12 mouse cellular contexts compared by ENCODE assay signal in the genomic region with DNA sequence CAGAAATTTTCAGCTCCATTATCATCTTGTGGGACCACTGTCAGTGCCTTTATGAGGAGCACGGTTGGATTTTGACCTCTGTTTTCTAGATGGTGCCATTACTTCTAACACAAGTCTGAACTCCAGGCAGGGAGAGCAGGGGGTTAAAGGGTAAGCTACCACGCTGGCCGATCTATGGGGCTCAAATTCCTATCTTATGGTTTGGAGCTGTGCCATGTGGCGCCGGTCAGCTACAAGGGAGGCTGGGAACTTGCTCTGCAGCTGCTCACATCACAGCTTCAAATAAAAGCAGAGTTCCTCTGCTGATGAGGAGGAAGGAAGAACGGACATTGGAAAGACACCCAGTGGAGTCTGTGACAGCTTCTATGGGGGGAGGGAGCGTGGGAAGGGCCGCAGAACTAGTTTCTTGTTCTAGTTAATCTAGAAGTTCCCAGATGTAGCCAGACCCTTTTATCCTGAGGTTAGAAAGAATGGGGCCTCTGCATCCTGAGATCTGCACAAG. TPM values are rescaled to one million over a fixed set of nuclear protein-coding genes. Genes with fewer than 3 reads are reported as not detected.
DNase-seq lines count a peak whose midpoint lies in the region; ATAC-seq lines count a peak whose summit lies in the region.
"Had no signal": no experiment of that assay in that cellular context is flagged by ENCODE, and none has a peak within 500 bp of the region (broad histone marks: within the 10 kb centered on the region; RNA-seq: fewer than 3 reads in every experiment).

No protein-coding gene starts in this region.

- H3K4me3 ChIP-seq in hindbrain, embryonic 11.5 days (ENCODE audit: low read depth, low read length) = no peak overlapping the region
- no peak overlapping the region for H3K4me3 ChIP-seq in hindbrain, embryonic 14.5 days (replicated peaks; ENCODE audit: low read length)
- H3K4me3 ChIP-seq in neural tube, embryonic 11.5 days (ENCODE audit: low read depth, low read length) = no peak overlapping the region
- H3K4me3 ChIP-seq in neural tube, embryonic 15.5 days (replicated peaks) = no peak overlapping the region
- no peak overlapping the region for H3K4me3 ChIP-seq in embryonic facial prominence, embryonic 15.5 days (replicated peaks)
- no peak overlapping the region for H3K4me3 ChIP-seq in stomach, embryonic 15.5 days (replicated peaks)
- H3K4me3 ChIP-seq: liver, embryonic 13.5 days had no signal

- H3K27ac ChIP-seq in hindbrain, embryonic 11.5 days (ENCODE audit: low read depth, low read length) = peak overlapping the region; percentile 4; the same call in 1 of the 2 replicates
- no peak overlapping the region for H3K27ac ChIP-seq in hindbrain, embryonic 14.5 days
- H3K27ac ChIP-seq in neural tube, embryonic 11.5 days (ENCODE audit: low read depth, low read length) = peak overlapping the region; percentile 44; the same call in 1 of the 2 replicates
- no peak overlapping the region; the same call in 1 of the 2 replicates for H3K27ac ChIP-seq in neural tube, embryonic 15.5 days (replicated peaks)
- peak overlapping the region; percentile 89 for H3K27ac ChIP-seq in embryonic facial prominence, embryonic 15.5 days (replicated peaks)
- peak overlapping the region; percentile 77 for H3K27ac ChIP-seq in stomach, embryonic 15.5 days

- no peak for ATAC-seq in hindbrain, embryonic 11.5 days (ENCODE audit: low FRiP score)
- no peak for ATAC-seq in hindbrain, embryonic 14.5 days (ENCODE audit: low FRiP score)
- ATAC-seq in neural tube, embryonic 11.5 days (ENCODE audit: insufficient read depth, low FRiP score, low TSS enrichment) = no peak
- ATAC-seq in neural tube, embryonic 15.5 days (ENCODE audit: low FRiP score) = no peak
- no peak for ATAC-seq in embryonic facial prominence, embryonic 15.5 days (ENCODE audit: insufficient number of reproducible peaks, low FRiP score, low TSS enrichment, low read depth)
- ATAC-seq in stomach, embryonic 15.5 days (ENCODE audit: insufficient read depth, low FRiP score, low read depth) = no peak
- ATAC-seq: activated CD4-positive, CD25-positive, alpha-beta regulatory T cell, adult 4 months had no signal

- no peaks in the 10 kb centered on the region for H3K27me3 ChIP-seq in hindbrain, embryonic 11.5 days (ENCODE audit: control insufficient read depth, insufficient read depth, low read length)
- H3K27me3 ChIP-seq in hindbrain, embryonic 14.5 days (ENCODE audit: control insufficient read depth, insufficient read depth, low read length) = no peaks in the 10 kb centered on the region
- no peaks in the 10 kb centered on the region for H3K27me3 ChIP-seq in neural tube, embryonic 11.5 days (ENCODE audit: control insufficient read depth, insufficient read depth, low read length)
- H3K27me3 ChIP-seq in neural tube, embryonic 15.5 days (replicated peaks) = no peaks in the 10 kb centered on the region
- no peaks in the 10 kb centered on the region for H3K27me3 ChIP-seq in embryonic facial prominence, embryonic 15.5 days
- H3K27me3 ChIP-seq in stomach, embryonic 15.5 days (replicated peaks) = no peaks in the 10 kb centered on the region
- H3K27me3 ChIP-seq: liver, embryonic 13.5 days had no signal

- H3K4me1 ChIP-seq in hindbrain, embryonic 11.5 days (replicated peaks; ENCODE audit: control insufficient read depth, insufficient read depth, low read length) = no peaks in the 10 kb centered on the region
- H3K4me1 ChIP-seq in hindbrain, embryonic 14.5 days (replicated peaks; ENCODE audit: control insufficient read depth, insufficient read depth, low read length) = no peaks in the 10 kb centered on the region
- peaks cover 10% of the 10 kb centered on the region; the same call in 1 of the 2 replicates for H3K4me1 ChIP-seq in neural tube, embryonic 11.5 days (ENCODE audit: control insufficient read depth, insufficient read depth, low read length)
- H3K4me1 ChIP-seq in neural tube, embryonic 15.5 days = 0 out of 2 replicates have a peak, but pooled peaks cover 4% of the 10 kb centered on the region
- peaks cover 30% of the 10 kb centered on the region for H3K4me1 ChIP-seq in embryonic facial prominence, embryonic 15.5 days
- H3K4me1 ChIP-seq in stomach, embryonic 15.5 days = peaks cover 23% of the 10 kb centered on the region

- no peak for DNase-seq in hindbrain, embryonic 11.5 days (ENCODE audit: low spot score)
- no peak for DNase-seq in hindbrain, embryonic 14.5 days (ENCODE audit: low spot score)
- no peak for DNase-seq in neural tube, embryonic 11.5 days (ENCODE audit: low spot score)
- no peak for DNase-seq in right cerebral cortex, postnatal 36 days (ENCODE audit: low spot score in 2 of 2)
- DNase-seq in right cerebral cortex, postnatal 10 days (ENCODE audit: low spot score in 2 of 2) = no peak
- DNase-seq: liver, embryonic 13.5 days; right cerebral cortex, postnatal 4 days had no signal

- H3K36me3 ChIP-seq in hindbrain, embryonic 11.5 days (ENCODE audit: control insufficient read depth, insufficient read depth, low read length) = no peaks in the 10 kb centered on the region
- no peaks in the 10 kb centered on the region for H3K36me3 ChIP-seq in hindbrain, embryonic 14.5 days (replicated peaks; ENCODE audit: control insufficient read depth, insufficient read depth)
- H3K36me3 ChIP-seq in neural tube, embryonic 11.5 days (ENCODE audit: control insufficient read depth, insufficient read depth, low read length) = no peaks in the 10 kb centered on the region
- no peaks in the 10 kb centered on the region for H3K36me3 ChIP-seq in neural tube, embryonic 15.5 days
- no peaks in the 10 kb centered on the region for H3K36me3 ChIP-seq in embryonic facial prominence, embryonic 15.5 days
- no peaks in the 10 kb centered on the region for H3K36me3 ChIP-seq in stomach, embryonic 15.5 days
- H3K36me3 ChIP-seq: liver, embryonic 13.5 days had no signal

- no peak overlapping the region for H3K4me2 ChIP-seq in hindbrain, embryonic 11.5 days (replicated peaks; ENCODE audit: low read depth, low read length)
- H3K4me2 ChIP-seq in hindbrain, embryonic 14.5 days (replicated peaks) = no peak overlapping the region
- no peak overlapping the region for H3K4me2 ChIP-seq in neural tube, embryonic 11.5 days (ENCODE audit: low read depth)
- no peak overlapping the region for H3K4me2 ChIP-seq in neural tube, embryonic 15.5 days
- no peak overlapping the region for H3K4me2 ChIP-seq in embryonic facial prominence, embryonic 15.5 days (replicated peaks)
- no peak overlapping the region for H3K4me2 ChIP-seq in stomach, embryonic 15.5 days
- H3K4me2 ChIP-seq: liver, embryonic 13.5 days had no signal

- H3K9ac ChIP-seq in hindbrain, embryonic 11.5 days (ENCODE audit: low read depth, low read length) = no peak overlapping the region
- H3K9ac ChIP-seq in hindbrain, embryonic 14.5 days = no peak overlapping the region
- no peak overlapping the region for H3K9ac ChIP-seq in neural tube, embryonic 11.5 days (ENCODE audit: low read length)
- H3K9ac ChIP-seq in neural tube, embryonic 15.5 days (replicated peaks) = no peak overlapping the region
- no peak overlapping the region for H3K9ac ChIP-seq in embryonic facial prominence, embryonic 15.5 days
- no peak overlapping the region for H3K9ac ChIP-seq in stomach, embryonic 15.5 days
- H3K9ac ChIP-seq: liver, embryonic 13.5 days had no signal

- H3K9me3 ChIP-seq in hindbrain, embryonic 11.5 days (ENCODE audit: control insufficient read depth, low read length) = no peaks in the 10 kb centered on the region
- no peaks in the 10 kb centered on the region for H3K9me3 ChIP-seq in hindbrain, embryonic 14.5 days (ENCODE audit: control insufficient read depth, low read length)
- H3K9me3 ChIP-seq in neural tube, embryonic 11.5 days (ENCODE audit: control insufficient read depth, low read length) = no peaks in the 10 kb centered on the region
- no peaks in the 10 kb centered on the region for H3K9me3 ChIP-seq in neural tube, embryonic 15.5 days (replicated peaks)
- H3K9me3 ChIP-seq in embryonic facial prominence, embryonic 15.5 days (replicated peaks) = no peaks in the 10 kb centered on the region
- no peaks in the 10 kb centered on the region for H3K9me3 ChIP-seq in stomach, embryonic 15.5 days
- H3K9me3 ChIP-seq: liver, embryonic 13.5 days had no signal

- WGBS in hindbrain, embryonic 11.5 days = 34% methylated on average over 8 of the region's 8 CpGs
- 45% methylated on average over 8 of the region's 8 CpGs for WGBS in hindbrain, embryonic 14.5 days
- WGBS in neural tube, embryonic 11.5 days = 43% methylated on average over 8 of the region's 8 CpGs
- 56% methylated on average over 8 of the region's 8 CpGs for WGBS in neural tube, embryonic 15.5 days
- 27% methylated on average over 8 of the region's 8 CpGs for whole genome bisulfite sequencing in embryonic facial prominence, embryonic 15.5 days
- 37% methylated on average over 8 of the region's 8 CpGs for WGBS in stomach, embryonic 15.5 days

RNA-seq across cellular contexts. Expression of a gene that starts 3.6 kb away (rescaled TPM):
- 0.11 and 0.28 TPM in 2 replicates for polyA plus RNA-seq in hindbrain, embryonic 11.5 days (2014; fragmentation: Nextera tagmentation; extraction: Ambion mirVana)
- 0.78 and 0.96 TPM in 2 replicates for polyA plus RNA-seq in hindbrain, embryonic 14.5 days (2014; fragmentation: Nextera tagmentation; extraction: Ambion mirVana)
- 0.35 TPM in 1 of 2 replicates, not detected in the other for polyA plus RNA-seq in neural tube, embryonic 11.5 days (2014; fragmentation: Nextera tagmentation; extraction: Ambion mirVana)
- 0.50 and 7.6 TPM in 2 replicates for polyA plus RNA-seq in neural tube, embryonic 15.5 days (2015; fragmentation: Nextera tagmentation; extraction: Ambion mirVana)
- polyA plus RNA-seq in embryonic facial prominence, embryonic 15.5 days (2015; fragmentation: Nextera tagmentation; extraction: Ambion mirVana) = 0.98 and 1.2 TPM in 2 replicates
- polyA plus RNA-seq in stomach, embryonic 15.5 days (2015; fragmentation: Nextera tagmentation; extraction: Ambion mirVana) = 732 and 1,077 TPM in 2 replicates
- polyA plus RNA-seq: activated CD4-positive, CD25-positive, alpha-beta regulatory T cell, adult 4 months had no signal

RNA-seq across cellular contexts. Expression of a gene that starts 24.6 kb away (rescaled TPM):
- 0.15 TPM in 1 of 2 replicates, not detected in the other for polyA plus RNA-seq in hindbrain, embryonic 11.5 days (2014; fragmentation: Nextera tagmentation; extraction: Ambion mirVana)
- polyA plus RNA-seq in hindbrain, embryonic 14.5 days (2014; fragmentation: Nextera tagmentation; extraction: Ambion mirVana) = 0.16 and 0.17 TPM in 2 replicates
- polyA plus RNA-seq in neural tube, embryonic 11.5 days (2014; fragmentation: Nextera tagmentation; extraction: Ambion mirVana) = 0.50 TPM in 1 of 2 replicates, not detected in the other
- polyA plus RNA-seq in neural tube, embryonic 15.5 days (2015; fragmentation: Nextera tagmentation; extraction: Ambion mirVana) = 0.11 TPM in 1 of 2 replicates, not detected in the other
- polyA plus RNA-seq in embryonic facial prominence, embryonic 15.5 days (2015; fragmentation: Nextera tagmentation; extraction: Ambion mirVana) = 0.43 and 1.3 TPM in 2 replicates
- 0.14 and 0.21 TPM in 2 replicates for polyA plus RNA-seq in stomach, embryonic 15.5 days (2015; fragmentation: Nextera tagmentation; extraction: Ambion mirVana)
- polyA plus RNA-seq: activated CD4-positive, CD25-positive, alpha-beta regulatory T cell, adult 4 months; liver, embryonic 13.5 days; thymus, postnatal 0 days had no signal

RNA-seq across cellular contexts. Expression of a gene that starts 58.1 kb away (rescaled TPM):
- 19.7 and 26.8 TPM in 2 replicates for polyA plus RNA-seq in hindbrain, embryonic 11.5 days (2014; fragmentation: Nextera tagmentation; extraction: Ambion mirVana)
- polyA plus RNA-seq in hindbrain, embryonic 14.5 days (2014; fragmentation: Nextera tagmentation; extraction: Ambion mirVana) = 12.2 and 13.7 TPM in 2 replicates
- 27.3 and 27.9 TPM in 2 replicates for polyA plus RNA-seq in neural tube, embryonic 11.5 days (2014; fragmentation: Nextera tagmentation; extraction: Ambion mirVana)
- polyA plus RNA-seq in neural tube, embryonic 15.5 days (2015; fragmentation: Nextera tagmentation; extraction: Ambion mirVana) = 10.7 and 11.6 TPM in 2 replicates
- polyA plus RNA-seq in embryonic facial prominence, embryonic 15.5 days (2015; fragmentation: Nextera tagmentation; extraction: Ambion mirVana) = 30.9 and 33.1 TPM in 2 replicates
- polyA plus RNA-seq in stomach, embryonic 15.5 days (2015; fragmentation: Nextera tagmentation; extraction: Ambion mirVana) = 10.0 and 11.5 TPM in 2 replicates

Comparison
In these comparisons a context has a peak if more than half of its experiments do, and no peak if none do; other contexts are left out.
1. H3K27ac ChIP-seq: peak in hindbrain, embryonic 11.5 days (single experiment), neural tube, embryonic 11.5 days (single experiment), embryonic facial prominence, embryonic 15.5 days (single experiment) and stomach, embryonic 15.5 days (single experiment); none in hindbrain, embryonic 14.5 days (single experiment) and neural tube, embryonic 15.5 days (single experiment).
2. RNA of a gene that starts 3.6 kb away (polyA plus RNA-seq): 732 to 1,077 TPM in stomach, embryonic 15.5 days; 0.98 to 1.2 TPM in embryonic facial prominence, embryonic 15.5 days, 0.78 to 0.96 TPM in hindbrain, embryonic 14.5 days, 0.50 to 7.6 TPM in neural tube, embryonic 15.5 days, 0.11 to 0.28 TPM in hindbrain, embryonic 11.5 days and 0.35 TPM in neural tube, embryonic 11.5 days; every median in the first group is over 10 times any median in the second.